Mouse (Mus musculus) embryonic facial prominence, embryonic 12.5 days (tissue): ENCODE measurements around the gene Tmem45a. TPM values are rescaled to one million over a fixed set of nuclear protein-coding genes. Genes with fewer than 3 reads are reported as not detected.
"Not testable (repeated sequence)": the region's sequence is repeated elsewhere in the genome, so short reads cannot be mapped to it uniquely, and the experiment has no call there.

Experiments used
- ATAC-seq: fragments of 200-750 bp; cut with Nextera tagmentation; 2 replicates; pipeline ENCODE4 v1.8.0; 2017; ENCODE audit not compliant: insufficient number of reproducible peaks, insufficient read depth, low FRiP score, low TSS enrichment
- H3K27ac ChIP-seq: fragments of 300-500 bp; sonication (generic); 2 replicates; pipeline ENCODE4 v1.5.1; 2016; ENCODE audit warnings: mild to moderate bottlenecking
- H3K27me3 ChIP-seq: fragments of 300-500 bp; sonication (generic); 2 replicates; pipeline ENCODE4 v1.6.1; 2016; ENCODE audit warnings: mild to moderate bottlenecking, moderate library complexity
- H3K36me3 ChIP-seq: fragments of 300-500 bp; sonication (generic); 2 replicates; pipeline ENCODE4 v1.6.1; 2016; ENCODE audit warnings: mild to moderate bottlenecking
- H3K4me1 ChIP-seq: fragments of 300-500 bp; sonication (generic); 2 replicates; pipeline ENCODE4 v1.6.1; 2016
- H3K4me2 ChIP-seq: fragments of 300-500 bp; sonication (generic); replicated peaks from 2 replicates; pipeline ENCODE4 v1.6.1; 2016; ENCODE audit warnings: mild to moderate bottlenecking, moderate library complexity
- H3K4me3 ChIP-seq: fragments of 300-500 bp; sonication (generic); 2 replicates; pipeline ENCODE4 v1.5.1; 2016; ENCODE audit warnings: mild to moderate bottlenecking
- H3K9ac ChIP-seq: fragments of 300-500 bp; sonication (generic); 2 replicates; pipeline ENCODE4 v1.6.1; 2016; ENCODE audit warnings: mild to moderate bottlenecking, moderate library complexity
- H3K9me3 ChIP-seq: fragments of 300-500 bp; sonication (generic); 2 replicates; pipeline ENCODE4 v1.6.1; 2016; ENCODE audit warnings: mild to moderate bottlenecking, moderate library complexity
- WGBS: fragments of 180-500 bp; shearing (Covaris S2); methylation state at CpG from one replicate; pipeline ENCODE4 v1.1.7; 2016; 5-methylcytosine and 5-hydroxymethylcytosine counted together
- polyA plus RNA-seq: library from polyadenylated mRNA; unstranded; fragments of >200 nt; fragmentation: Nextera tagmentation; extraction: Ambion mirVana; gene quantifications from 2 replicates; pipeline ENCODE4 v1.2.1, GENCODE M21; 2016

Tmem45a gene
- 23.3 and 26.4 TPM in 2 replicates for polyA plus RNA-seq

DNA sequence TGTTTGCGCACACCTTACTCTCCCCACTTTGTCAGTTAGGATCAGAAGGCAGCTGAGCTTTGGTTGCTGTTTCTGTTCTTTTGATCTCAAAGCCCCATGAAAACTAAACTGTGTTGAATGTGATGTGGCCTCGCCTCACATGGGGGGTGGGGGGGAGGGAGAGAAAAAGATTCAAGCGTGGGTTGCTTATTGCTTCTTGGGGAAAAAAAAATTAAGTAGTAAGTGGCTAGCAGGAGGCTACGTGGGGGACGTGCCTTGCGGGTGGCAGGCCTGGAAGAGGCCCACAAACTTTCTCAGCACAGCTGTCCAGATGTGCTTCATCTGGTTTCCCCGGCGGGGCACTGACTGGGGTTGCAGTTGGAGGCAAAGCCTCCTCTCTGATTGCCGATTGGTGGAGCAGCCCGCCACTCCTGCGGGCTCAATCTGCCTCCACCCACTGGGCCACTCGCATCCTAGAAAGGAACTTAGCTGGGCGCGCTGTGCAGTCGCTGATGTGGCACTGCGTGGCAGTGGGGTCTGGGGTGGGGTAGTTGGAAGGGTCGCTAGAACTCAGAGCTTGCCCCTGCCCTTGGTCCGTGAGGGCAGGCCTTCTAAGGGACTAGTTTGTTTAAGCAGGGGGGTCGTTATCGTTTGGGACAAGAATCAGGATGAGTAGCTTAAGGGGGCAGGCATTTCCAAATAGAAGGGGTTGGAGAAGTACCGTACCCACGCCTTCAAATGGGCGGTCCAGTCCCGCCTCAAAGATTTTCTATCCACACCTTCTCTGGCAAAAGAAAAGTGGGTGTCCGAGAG, at the start of gene Tmem45a:
Gene Tmem45a (minus strand): TSS at position 343 of the 792 bp plus-strand sequence.
- 4% methylated on average over 25 of the region's 25 CpGs for WGBS

DNA sequence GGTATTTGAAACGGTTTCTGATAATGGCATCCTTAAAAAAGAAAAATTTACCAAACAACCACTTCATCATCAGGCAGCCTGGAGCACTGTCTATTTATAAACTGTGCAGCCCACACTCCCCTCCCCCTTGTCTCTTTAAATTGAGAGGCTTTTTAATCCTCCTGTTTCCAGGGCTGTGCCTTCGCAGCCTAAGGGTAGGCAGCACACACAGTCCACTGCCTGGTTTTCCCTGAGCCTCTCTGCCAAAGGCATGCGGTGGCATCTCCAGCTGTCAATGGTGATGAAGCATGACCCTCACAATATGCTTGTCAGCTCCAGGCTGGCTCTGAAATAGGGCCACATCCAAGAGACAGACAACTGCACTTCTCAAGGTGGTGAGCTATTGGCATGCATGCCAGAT, 42.1 kb upstream of the Tmem45a start, which contains the start of gene Lnp1:
Gene Lnp1 (minus strand): TSS at position 39 of the 400 bp plus-strand sequence.
- Histone ChIP-seq H3K9me3 (no peaks in the 10 kb centered on the region), H3K27ac (no peak within 1 kb of the TSS), H3K4me1 (no peaks in the 10 kb centered on the region), H3K4me2 (no peak within 1 kb of the TSS), H3K9ac (no peak within 1 kb of the TSS), H3K4me3 (no peak within 1 kb of the TSS), H3K36me3 (no peaks in the 10 kb centered on the region), H3K27me3 (no peaks in the 10 kb centered on the region)
- WGBS, result 44% methylated on average over 3 of the region's 3 CpGs
- ATAC-seq, result no peak

More for the DNA sequence above, at the start of gene Tmem45a:
- H3K4me1 ChIP-seq, result no peaks in the 10 kb centered on the region
- H3K36me3 ChIP-seq, result no peaks in the 10 kb centered on the region
- peak; percentile 100 for ATAC-seq
- peak within 1 kb of the TSS; percentile 51 for H3K4me3 ChIP-seq
- H3K4me2 ChIP-seq, result peak within 1 kb of the TSS; percentile 57
- peak within 1 kb of the TSS; percentile 43; the same call in 1 of the 2 replicates for H3K27ac ChIP-seq
- no peaks in the 10 kb centered on the region for H3K9me3 ChIP-seq
- peak within 1 kb of the TSS; percentile 19 for H3K9ac ChIP-seq
- no peaks in the 10 kb centered on the region for H3K27me3 ChIP-seq

DNA sequence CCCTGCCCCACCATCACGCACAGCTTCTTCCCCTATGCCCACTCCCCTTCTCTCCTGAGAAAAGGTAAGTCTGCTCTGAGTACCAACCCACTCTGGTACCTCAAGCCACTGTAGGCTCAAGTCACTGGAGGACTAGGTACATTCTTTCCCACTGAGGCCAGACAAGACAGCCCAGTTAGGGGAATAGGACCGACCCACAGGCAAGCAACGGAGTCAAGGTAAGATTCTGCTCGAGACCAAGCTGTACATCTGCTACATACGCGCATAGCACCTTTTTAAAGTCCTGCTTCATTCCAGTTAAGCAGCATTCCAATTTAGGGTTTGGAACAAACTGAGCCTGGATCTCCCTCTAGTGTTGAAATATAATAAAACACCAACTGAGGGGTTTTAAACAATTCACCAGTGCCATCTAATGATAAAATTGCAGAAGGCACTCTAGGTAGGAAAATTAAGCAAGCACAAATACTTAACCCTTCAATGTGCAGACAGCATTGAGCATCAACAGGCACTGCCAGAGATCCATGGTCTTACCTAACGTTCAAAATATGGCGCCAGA, 34.2 kb upstream of the Tmem45a start:
- H3K27ac ChIP-seq, result no peak overlapping the region
- WGBS, result 18% methylated on average over 8 of the region's 8 CpGs
- no peak overlapping the region for H3K9ac ChIP-seq
- H3K9me3 ChIP-seq, result no peaks in the 10 kb centered on the region
- no peaks in the 10 kb centered on the region for H3K4me1 ChIP-seq
- no peak overlapping the region for H3K4me3 ChIP-seq
- ATAC-seq, result 0 out of 2 replicates have a peak, but pooled peaks have one; percentile 52
- no peaks in the 10 kb centered on the region for H3K36me3 ChIP-seq
- H3K27me3 ChIP-seq, result no peaks in the 10 kb centered on the region
- no peak overlapping the region for H3K4me2 ChIP-seq

DNA sequence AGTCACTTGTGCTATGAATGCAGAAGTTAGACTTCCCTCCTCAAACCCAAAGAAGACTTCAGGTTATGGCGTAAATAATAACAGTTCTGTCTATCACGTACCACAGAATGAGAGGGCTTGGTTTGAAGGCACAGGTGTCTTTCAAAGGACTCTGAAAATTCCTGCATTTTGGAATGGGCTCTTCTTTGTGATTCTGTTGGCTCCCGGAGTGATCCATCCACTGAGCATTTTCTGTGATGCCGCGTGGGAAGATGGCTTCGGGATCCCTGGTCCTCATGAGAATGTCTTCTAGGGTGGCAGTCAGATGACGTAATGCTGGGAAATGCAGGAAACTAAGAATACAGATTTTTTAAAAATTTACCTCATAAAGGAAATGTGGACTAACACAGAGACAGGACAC, 31.3 kb upstream of the Tmem45a start:
- no peak overlapping the region for H3K4me3 ChIP-seq
- H3K27me3 ChIP-seq, result no peaks in the 10 kb centered on the region
- ATAC-seq, result no peak
- H3K4me2 ChIP-seq, result no peak overlapping the region
- no peaks in the 10 kb centered on the region for H3K36me3 ChIP-seq
- no peaks in the 10 kb centered on the region for H3K4me1 ChIP-seq
- H3K27ac ChIP-seq, result no peak overlapping the region
- 87% methylated on average over 7 of the region's 7 CpGs for WGBS
- H3K9me3 ChIP-seq, result no peaks in the 10 kb centered on the region
- H3K9ac ChIP-seq, result no peak overlapping the region

DNA sequence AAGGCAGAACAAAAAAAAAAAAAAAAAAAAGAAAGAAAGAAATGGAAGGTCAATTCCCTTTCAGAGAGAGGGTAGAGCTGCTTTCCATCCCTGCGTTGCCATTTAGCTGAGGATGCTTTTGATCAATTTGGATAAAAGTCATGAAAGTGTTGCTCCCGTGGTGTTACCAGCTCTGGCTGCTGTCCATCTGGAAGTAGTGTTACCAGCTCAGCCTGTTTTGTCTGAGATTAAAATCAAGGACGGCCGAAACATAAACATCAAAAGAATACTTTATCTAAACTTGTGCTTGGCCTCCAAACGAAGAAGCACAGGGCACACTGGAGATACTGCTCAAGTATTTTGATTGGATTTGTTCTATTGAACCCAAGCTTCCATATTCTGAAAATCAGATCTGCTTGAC, 23.0 kb upstream of the Tmem45a start:
- Histone ChIP-seq H3K4me1 (no peaks in the 10 kb centered on the region), H3K9me3 (no peaks in the 10 kb centered on the region), H3K4me2 (no peak overlapping the region), H3K4me3 (no peak overlapping the region), H3K36me3 (no peaks in the 10 kb centered on the region), H3K9ac (no peak overlapping the region), H3K27ac (no peak overlapping the region), H3K27me3 (no peaks in the 10 kb centered on the region)
- no peak for ATAC-seq
- 66% methylated on average over 5 of the region's 5 CpGs for WGBS

DNA sequence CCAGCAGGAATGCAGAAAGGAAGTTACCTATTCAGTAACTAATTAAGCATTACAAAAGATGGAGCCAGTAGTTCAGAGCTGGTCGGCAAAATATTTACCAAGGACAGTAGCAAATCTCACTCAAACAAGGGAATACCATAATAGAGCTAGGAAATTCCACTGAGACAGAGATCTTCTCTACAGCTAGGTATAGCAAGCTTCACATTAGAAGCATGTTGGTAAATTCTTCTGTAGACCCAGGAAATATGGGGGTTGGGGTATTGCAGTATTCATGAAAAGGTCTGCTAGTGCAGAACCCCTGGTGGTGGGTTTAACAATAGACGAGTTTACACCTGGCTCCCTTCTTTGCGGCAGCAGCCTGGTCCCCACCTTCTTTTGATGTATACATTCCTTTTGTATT, 16.2 kb upstream of the Tmem45a start:
- not testable (repeated sequence) for H3K4me2 ChIP-seq, H3K9ac ChIP-seq, H3K4me3 ChIP-seq, H3K36me3 ChIP-seq, H3K9me3 ChIP-seq, H3K27me3 ChIP-seq, H3K27ac ChIP-seq, ATAC-seq, H3K4me1 ChIP-seq
- whole genome bisulfite sequencing, result 54% methylated on average over 3 of the region's 3 CpGs

DNA sequence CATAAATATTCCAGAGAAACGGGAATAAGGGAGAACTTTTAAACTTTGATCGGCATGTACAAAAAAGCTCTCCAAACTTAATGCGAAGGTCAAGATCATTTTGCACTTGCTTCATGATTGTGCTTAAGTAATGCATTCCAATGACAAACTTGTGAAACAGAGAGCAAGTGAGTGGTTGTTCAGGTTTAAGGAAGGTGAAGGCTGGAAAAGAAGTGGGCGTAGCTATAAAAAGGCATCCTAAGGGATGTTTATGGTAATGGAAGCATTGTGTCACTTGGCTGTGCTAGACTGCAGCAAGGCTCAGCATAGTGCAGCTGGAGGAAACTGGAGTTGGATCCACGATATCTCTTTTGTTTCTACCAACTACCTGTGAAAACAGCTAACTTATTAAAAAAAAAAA, 5.6 kb upstream of the Tmem45a start:
- ATAC-seq, result no peak
- Histone ChIP-seq H3K36me3 (no peaks in the 10 kb centered on the region), H3K9me3 (no peaks in the 10 kb centered on the region), H3K4me2 (no peak overlapping the region), H3K4me3 (no peak overlapping the region), H3K27me3 (no peaks in the 10 kb centered on the region), H3K27ac (no peak overlapping the region), H3K4me1 (no peaks in the 10 kb centered on the region), H3K9ac (no peak overlapping the region)
- 89% methylated on average over 5 of the region's 5 CpGs for WGBS

DNA sequence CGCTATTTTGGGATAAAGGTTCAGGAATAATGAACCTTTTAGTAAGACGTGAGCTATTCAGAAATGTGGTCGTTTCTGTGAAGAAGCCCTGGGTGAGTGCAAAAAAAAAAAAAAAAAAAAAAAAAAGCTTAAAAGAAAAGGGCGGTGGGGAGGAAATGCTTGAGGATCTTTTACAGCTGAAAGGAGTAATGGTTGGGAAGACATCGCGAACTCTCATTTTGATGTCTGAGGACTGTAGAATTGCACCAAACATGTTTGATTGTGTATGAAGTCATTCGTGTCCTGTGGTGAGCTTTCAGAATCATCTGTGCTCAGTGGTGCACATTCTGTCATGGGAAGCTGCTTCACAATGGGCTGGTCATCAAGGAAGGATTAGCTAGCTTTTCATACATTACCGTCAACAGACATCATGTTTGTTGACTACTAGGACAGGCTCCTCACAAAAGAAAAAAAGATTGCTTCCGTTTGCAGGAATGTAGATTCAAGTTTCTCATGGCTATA, 700 bp upstream of the Tmem45a start:
- Histone ChIP-seq H3K9ac (no peak overlapping the region), H3K9me3 (no peaks in the 10 kb centered on the region), H3K27me3 (no peaks in the 10 kb centered on the region), H3K36me3 (no peaks in the 10 kb centered on the region), H3K4me3 (peak overlapping the region; percentile 51), H3K27ac (no peak overlapping the region), H3K4me1 (no peaks in the 10 kb centered on the region), H3K4me2 (peak overlapping the region; percentile 57)
- ATAC-seq, result no peak
- WGBS, result 25% methylated on average over 9 of the region's 9 CpGs

DNA sequence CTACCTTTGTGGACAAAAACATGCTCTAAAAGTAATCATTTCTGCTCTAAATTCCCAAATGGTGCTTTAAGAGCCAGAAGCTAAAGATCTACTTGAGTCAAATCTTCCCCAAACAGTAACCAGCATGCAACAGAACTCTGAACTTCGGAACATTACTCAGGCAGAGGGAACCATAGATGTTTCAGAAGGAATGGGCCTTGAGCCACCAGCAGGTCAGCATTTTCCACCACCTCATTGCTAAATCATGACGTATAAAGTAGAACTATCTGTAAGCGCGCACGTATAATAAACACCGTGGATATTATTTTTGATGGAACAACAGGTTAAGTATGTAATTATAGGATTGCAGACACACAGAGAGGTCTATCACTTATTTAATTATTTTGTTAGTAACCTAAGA, 1.2 kb downstream of the Tmem45a start:
- WGBS, result 93% methylated on average over 6 of the region's 6 CpGs
- Histone ChIP-seq H3K27me3 (no peaks in the 10 kb centered on the region), H3K4me1 (no peaks in the 10 kb centered on the region), H3K27ac (no peak overlapping the region), H3K4me3 (no peak overlapping the region), H3K9ac (no peak overlapping the region), H3K9me3 (no peaks in the 10 kb centered on the region), H3K36me3 (no peaks in the 10 kb centered on the region), H3K4me2 (no peak overlapping the region)
- ATAC-seq, result no peak

DNA sequence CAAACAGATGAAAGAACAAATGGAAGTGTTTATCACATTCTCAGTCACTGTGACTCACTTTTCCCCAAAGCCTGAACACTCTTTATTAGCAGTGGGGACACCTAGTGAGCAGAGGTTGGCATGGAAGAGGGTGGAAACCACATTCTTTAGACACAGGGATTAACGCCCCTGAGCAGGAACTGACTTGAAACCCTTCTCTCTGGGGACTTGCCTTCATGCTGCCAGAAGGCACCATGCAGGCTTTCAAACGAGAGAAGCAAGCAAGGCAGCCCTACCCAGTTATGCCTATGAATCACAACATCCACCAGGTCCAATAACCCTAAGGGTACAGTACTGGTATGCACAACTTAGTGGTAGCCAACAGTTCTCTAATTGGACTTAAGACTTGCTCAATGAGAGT, 12.6 kb downstream of the Tmem45a start:
- H3K27ac ChIP-seq, result no peak overlapping the region
- H3K9me3 ChIP-seq, result no peaks in the 10 kb centered on the region
- H3K4me2 ChIP-seq, result no peak overlapping the region
- H3K4me3 ChIP-seq, result no peak overlapping the region
- 39% methylated on average over 2 of the region's 2 CpGs for WGBS
- H3K9ac ChIP-seq, result no peak overlapping the region
- no peaks in the 10 kb centered on the region for H3K27me3 ChIP-seq
- H3K4me1 ChIP-seq, result no peaks in the 10 kb centered on the region
- no peaks in the 10 kb centered on the region for H3K36me3 ChIP-seq
- no peak for ATAC-seq

DNA sequence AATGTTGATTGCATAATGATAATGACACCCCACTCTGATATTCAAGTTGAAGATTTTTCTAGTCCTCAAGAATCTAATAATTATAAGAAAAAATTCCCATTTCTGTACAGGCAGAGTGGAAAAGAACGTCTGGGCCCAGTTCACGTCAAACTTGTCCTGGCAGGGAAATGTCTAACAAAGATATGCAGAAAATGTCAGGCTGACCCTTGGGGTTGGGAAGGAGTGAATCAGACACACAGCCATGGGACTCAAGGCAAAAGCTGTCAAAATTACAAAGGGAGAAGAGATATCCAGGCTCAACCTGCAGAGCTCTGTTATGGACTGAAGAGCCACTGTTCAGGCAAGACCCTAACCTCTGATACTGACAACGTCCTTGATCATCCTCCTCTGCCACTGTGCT, 15.5 kb downstream of the Tmem45a start:
- Histone ChIP-seq H3K4me2 (no peak overlapping the region), H3K27ac (no peak overlapping the region), H3K9me3 (no peaks in the 10 kb centered on the region), H3K27me3 (no peaks in the 10 kb centered on the region), H3K4me1 (no peaks in the 10 kb centered on the region), H3K36me3 (no peaks in the 10 kb centered on the region), H3K9ac (no peak overlapping the region), H3K4me3 (no peak overlapping the region)
- ATAC-seq, result no peak
- WGBS, result 72% methylated on average over 3 of the region's 3 CpGs

DNA sequence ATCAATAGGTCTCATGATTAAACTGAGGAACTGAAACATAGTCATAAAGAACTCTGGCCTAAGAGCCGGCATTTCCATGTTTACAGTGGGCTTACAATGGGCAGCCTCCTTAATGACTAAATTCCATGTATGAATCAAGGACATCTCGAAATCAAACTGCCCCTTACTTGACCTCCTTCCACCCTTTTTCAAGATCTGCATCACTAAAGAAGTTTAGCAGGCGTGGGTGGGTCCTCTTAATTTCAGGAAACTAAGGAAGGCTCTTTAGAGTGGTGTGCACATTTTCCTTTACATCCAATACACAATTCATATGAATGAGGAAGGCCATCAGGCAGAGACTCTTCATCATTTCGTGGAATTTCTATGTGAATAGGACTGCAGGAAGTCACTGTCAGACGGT, 17.6 kb downstream of the Tmem45a start:
- no peak for ATAC-seq
- WGBS, result 85% methylated on average over 5 of the region's 5 CpGs

More for the DNA sequence above, 17.6 kb downstream of the Tmem45a start:
- Histone ChIP-seq H3K9ac (no peak overlapping the region), H3K9me3 (no peaks in the 10 kb centered on the region), H3K4me2 (no peak overlapping the region), H3K4me1 (no peaks in the 10 kb centered on the region), H3K36me3 (no peaks in the 10 kb centered on the region), H3K4me3 (no peak overlapping the region), H3K27me3 (no peaks in the 10 kb centered on the region), H3K27ac (no peak overlapping the region)
